Mouse (Mus musculus) cerebellum, postnatal 25 days (tissue): ENCODE data around the gene Cnot10.

Experiments used
- DNase-seq, 2 experiments: peaks; one replicate each; pipeline ENCODE4 v3.0.0; 2021; ENCODE audit warnings: mixed read lengths in 2 of 2

Cnot10 gene

DNA sequence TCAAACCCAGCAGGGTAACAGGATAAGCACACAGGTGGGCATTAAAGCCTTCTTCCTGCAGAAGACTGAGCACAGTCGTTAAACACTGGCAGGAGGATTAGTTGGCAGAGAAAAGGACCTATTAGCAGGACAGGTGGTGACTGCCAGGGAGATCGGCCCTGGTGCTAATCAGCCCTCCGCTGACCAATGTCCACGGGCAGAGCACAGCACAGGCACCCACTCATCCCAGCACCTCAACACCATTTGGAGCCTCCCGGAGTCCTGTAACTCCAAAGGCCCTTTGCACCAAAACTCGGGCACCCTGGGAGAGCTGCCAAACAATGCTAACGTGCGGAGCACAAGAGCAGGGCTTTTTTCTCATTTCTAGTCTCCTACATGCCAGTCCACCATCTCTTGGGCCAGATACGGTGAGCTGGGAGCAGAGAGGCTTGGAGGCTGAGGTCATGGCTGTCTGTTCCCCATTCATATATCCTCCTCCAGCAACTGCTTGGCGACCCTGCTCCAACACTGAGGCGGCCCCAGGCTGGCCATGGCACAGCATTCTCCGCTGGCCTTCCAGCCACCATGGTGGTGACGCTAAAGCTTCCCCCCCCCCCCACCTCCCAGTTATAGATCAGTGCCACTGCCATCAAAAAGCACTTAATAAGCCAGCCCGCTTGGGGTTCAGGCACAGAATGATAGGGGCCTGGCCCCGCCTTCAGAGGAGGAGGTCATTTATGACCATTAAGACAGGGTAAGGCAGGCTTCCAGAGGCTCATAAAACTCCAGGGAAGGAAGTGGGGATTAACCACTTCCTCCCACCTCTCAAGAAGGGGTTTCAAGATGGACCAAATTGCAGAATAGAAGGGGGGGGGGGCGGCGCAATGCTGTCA is 95.9 kb downstream of the Cnot10 start:
- DNase-seq = peak; percentile 50 to 59

DNA sequence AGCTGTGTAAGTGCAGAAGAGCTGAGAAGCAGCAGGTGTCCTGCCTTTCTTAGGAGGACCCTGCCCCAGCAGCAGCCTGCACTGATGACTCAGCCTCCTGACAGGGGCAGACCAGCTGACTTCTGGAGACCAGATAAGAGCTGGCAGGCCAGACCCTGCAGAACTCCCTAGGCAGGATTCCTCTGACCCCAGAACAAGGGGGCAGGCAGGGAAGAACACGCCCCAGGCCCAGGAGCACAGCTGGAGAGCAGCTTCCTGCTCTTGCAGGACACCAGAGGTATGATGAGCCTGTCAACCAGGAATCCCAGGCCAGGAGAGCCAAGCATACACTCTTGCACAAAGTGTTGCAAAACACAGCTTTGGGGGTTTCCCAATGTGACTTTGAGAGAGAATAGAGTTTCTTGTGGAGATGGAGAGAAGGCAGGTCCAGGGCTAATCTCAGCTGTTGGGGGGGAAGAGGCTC is 98.7 kb downstream of the Cnot10 start:
- DNase-seq = no peak

DNA sequence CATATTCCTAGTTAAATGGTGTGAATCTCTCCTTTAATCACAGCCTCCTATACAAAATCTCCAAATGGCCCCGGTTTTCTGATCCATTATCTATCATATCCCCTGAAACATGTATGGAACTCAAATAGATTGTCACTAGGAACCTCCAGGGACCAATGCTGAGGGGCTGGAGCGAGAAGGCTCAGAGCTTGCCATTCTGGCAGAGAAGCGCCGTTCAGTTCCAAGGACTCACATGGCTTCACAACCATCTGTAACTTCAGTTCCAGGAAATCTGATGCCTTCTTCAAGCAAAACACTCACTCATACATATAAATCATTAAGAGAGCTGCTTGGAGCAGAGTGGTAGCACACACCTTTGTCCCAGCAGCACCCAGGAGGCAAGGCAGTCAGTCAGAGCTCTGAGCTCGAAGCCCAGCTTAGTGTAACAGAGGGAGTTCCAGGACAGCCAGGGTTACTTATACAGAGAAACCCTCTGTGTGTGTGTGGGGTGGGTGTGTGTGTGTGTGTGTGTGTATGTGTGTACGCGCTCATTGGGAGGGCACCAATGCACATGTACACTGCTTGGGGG is 100.9 kb downstream of the Cnot10 start:
- no peak for DNase-seq

DNA sequence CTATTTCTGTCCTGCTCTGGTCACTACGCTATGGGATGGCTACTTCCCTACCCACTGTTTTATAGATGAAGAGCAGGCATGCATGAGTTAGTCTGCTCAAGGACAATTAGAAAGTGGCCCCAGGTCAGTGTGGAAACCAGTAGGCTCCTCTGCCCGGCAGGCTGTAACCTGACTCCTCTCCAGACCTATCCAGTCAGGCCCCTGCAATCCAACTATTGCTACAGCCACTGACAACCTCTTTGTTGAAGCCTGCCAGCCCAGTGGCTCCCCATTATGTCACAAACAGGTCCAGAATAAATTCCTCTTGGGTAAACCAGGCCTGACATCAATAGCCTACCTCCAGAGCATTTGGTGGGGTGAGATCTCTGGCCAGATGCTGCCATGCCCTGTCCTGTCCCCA is 103.4 kb downstream of the Cnot10 start:
- DNase-seq = no peak
